Mouse (Mus musculus) T-helper 17 cell (primary cell): ENCODE measurements around the gene Hoxc5.

ENCODE experiments used
- in situ Hi-C, 2 experiments: fragments of 300-600 bp; cut with MboI, MseI; formaldehyde crosslinking; loops; 1 replicate in 1 of 2; 2 replicates in 1 of 2; pipeline ENCODE4 v1.15.1; 2025; ENCODE audit warnings: high pct_unique_total_duplicates in 2 of 2

Hoxc5 gene

DNA sequence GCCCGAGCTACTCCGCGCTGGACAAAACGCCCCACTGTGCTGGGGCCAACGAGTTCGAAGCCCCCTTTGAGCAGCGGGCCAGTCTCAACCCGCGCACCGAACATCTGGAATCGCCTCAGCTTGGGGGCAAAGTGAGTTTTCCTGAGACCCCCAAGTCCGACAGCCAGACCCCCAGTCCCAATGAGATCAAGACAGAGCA is at the start of gene Hoxc5:
Gene Hoxc5 (plus strand): TSS at position 132 of the 199 bp plus-strand sequence.
- in situ Hi-C loops, result no loop called here

DNA sequence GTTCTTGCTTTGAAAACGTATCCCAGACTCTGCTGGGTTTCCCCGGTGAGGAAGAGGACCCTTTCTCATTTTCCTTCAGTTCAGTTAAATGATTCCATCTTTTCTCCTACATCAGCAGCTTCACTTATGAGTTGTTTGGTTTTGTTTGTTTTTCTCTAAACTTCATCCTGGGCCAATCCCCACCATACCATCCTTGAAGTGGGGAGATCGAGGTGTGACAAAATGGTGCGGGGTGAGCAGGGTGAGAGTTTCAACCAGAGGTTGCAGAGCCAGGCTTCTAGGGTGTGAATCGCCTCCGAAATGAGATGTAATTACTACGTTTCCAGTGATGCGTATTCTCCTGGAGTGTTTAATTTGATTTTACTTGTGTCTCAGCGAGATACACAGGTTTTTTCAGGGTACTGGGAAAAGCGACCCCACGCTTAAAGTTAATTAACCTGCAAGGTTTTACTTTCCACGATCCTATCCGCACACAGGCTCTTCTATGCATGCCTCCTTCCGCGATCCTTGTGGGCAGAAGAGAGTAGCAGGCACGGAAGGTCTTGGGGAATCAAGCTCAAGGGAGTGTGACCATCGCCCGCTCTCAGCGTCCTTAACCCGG is 49.2 kb upstream of the Hoxc5 start:
- in situ Hi-C loops, result loop anchor here in 1 of 2 experiments (10.0 kb wide), 1 partner anchor 2003 kb away; no protein-coding TSS in a partner anchor

DNA sequence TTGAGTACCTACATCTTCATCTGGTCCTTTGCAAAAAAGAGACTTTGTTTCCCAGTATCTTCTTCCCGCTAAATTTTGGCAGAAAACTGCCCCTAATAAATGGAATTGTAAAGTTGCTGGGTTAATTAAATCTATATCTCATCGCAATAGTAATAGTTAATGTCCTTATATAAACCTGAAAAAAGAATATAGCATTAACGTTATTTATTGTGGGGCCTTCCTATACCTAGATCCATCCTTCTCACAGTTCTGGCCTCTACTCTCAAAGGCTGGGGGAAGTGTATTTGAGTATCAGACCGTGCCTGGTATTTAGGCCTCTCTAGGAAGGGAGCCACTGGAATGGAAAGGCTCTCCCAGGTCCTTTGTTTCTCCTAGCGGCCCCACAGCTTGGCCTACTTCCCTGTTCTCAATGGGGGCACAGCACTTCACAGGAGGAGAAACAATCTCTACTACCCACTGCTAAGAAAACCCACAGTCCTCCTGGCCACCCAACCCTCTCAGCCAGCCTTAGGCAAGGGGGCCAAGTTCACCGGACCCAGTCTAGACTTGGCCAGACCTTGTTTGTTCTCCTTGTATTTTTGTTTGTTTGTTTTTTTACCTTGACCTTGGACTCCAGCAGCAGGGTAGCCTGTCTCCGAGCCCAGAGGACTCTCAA is 48.5 kb upstream of the Hoxc5 start:
- in situ Hi-C loops, result loop anchor here in 1 of 2 experiments (10.0 kb wide), 1 partner anchor 2004 kb away; no protein-coding TSS in a partner anchor

DNA sequence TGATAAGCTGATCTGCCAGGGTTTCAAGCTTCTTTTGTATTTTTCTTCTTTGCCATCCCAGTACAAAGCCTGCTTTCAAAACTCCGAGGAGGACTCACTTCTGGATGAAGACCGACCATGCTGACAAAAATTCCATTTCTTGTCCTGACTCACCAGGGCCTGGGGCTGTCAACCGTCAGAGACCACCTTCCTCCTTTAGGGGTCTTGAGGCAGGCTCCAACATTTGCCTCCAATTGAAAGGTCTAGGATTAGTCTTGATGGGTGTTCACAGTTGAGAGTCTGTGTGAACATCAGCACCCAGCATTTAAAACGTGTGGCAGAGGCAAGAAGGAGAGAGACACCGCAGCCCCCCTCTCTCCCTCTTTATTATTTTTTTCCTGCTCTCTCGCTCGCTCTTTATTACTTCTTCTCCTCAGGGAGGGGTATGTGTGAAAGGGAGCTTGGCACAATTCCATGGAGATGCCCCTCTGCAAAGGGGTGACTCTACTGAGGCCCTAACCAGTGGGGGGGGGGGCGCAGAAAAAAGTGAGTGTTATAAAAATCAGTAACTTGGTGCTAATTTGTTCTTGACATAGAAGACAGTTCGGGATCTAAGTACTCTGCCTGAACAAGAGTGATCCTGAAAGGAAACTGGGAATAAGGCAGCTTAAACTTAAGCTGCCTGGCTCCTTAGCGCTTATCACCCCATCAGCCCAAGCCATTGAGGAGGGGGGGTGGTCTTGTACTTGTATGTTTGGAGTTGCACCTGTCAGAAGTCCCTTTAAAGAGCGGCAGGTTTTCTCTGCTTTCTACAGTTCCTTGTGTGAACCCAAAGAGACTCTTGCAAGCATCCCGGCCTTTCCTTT is 47.7 kb upstream of the Hoxc5 start:
- in situ Hi-C loops, result loop anchor here in 1 of 2 experiments (10.0 kb wide), 1 partner anchor 2005 kb away; no protein-coding TSS in a partner anchor

DNA sequence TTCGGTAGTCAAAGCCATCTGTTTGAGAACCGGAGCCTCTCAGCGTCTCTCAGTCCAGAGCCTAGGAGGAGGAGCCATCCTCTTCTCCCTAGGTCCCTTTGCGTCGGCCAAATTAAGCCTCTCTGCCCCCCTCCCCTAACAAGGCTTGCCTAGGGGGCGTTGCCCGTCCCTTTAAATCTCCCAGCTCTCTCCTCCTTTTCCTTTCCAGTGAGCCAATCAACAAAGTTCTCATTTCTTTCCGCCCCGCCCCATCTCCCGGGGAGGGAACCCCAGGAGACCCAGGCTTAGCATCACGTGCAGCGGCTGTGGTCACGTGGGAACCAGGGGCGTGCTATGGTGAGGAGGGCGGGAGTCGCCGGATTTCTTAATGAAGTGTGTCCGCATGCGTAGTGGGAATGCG is 46.6 kb upstream of the Hoxc5 start:
- in situ Hi-C loops, result no loop called here

DNA sequence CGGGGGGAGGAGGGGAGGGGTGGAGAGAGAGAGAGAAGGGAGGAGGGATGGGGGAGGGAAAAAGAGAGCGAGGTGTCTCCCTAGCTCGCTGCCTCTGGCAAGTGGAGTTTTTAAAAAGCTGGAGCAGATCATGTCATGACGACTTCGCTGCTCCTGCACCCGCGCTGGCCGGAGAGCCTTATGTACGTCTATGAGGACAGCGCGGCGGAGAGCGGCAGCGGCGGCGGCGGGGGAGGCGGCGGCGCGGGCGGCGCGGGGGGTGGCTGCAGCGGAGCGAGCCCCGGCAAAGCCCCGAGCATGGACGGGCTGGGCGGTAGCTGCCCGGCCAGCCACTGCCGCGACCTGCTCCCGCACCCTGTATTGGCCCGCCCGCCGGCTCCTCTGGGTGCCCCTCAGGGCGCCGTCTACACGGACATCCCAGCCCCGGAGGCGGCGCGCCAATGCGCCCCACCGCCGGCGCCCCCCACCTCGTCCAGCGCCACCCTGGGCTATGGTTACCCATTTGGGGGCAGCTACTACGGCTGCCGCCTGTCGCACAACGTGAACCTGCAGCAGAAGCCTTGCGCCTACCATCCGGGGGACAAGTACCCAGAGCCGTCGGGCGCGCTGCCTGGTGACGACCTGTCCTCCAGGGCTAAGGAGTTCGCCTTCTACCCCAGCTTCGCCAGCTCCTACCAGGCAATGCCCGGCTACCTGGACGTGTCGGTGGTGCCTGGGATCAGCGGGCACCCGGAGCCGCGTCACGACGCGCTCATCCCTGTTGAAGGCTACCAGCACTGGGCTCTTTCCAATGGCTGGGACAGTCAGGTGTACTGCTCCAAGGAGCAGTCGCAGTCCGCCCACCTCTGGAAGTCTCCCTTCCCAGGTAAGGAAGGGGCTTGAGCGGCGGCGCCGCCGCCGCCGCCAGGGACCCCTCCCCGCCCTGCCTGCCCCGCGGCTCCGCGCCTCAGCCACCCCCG is 45.9 kb upstream of the Hoxc5 start, which contains the start of gene Hoxc13:
Gene Hoxc13 (plus strand): TSS at position 51 of the 959 bp plus-strand sequence.
- in situ Hi-C loops, result no loop called here

DNA sequence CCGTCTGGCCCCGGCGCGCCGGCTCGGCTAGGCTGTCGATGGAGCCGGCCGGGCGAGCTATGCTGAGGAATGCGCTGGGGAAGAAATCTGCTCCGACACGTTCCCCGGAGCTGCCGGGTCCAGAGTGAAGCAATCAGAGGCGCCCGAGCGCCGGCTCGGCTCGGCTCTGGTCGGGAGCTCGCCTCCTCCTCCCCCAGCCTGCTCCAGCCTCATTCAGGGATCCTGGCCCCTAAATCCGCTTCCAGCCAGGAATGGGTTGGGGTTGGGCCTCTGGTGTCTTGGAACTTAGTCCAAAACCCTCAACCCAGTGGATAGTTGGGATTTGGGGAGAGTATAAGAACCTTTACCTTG is 45.3 kb upstream of the Hoxc5 start:
- in situ Hi-C loops, result no loop called here

DNA sequence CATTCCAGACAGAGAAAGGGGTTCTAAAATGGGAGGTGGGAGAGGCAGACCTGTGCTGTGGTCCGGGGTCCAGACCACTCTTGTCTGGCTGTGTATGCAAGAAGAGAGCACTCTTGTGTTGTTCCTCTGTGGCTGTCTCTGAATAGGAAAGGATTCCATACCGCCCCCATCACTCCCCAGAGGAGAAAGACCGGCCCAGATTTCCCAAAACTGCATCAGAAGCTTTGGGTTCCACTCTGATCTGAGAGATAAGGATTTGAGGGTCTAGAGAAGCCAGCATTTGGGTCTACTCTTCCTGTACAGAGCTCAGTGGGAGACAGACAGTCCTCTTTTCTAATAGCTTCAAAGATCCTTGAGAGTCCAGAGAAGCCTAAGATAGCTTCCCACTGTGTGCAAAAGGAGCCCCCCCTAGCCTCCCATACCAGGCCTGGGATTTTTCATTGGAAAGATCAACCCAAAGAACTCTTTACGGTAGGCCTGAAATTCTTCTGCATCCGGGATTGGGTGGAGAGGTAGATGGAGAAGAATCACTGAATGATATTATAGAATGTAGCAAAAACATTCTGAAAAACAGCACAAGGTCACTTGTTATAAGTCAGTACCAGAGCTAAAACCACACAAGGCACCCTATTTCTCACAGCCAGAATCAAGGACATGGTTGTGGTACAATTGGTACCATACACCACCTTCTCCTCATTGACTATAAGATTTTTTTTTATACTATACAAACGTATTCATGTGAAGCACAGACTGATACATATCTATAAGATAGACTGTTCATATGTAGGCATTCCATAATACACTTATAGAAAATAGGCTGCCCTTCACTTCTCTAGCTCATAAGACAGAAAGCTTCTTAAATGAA is 44.4 kb upstream of the Hoxc5 start:
- in situ Hi-C loops, result no loop called here

DNA sequence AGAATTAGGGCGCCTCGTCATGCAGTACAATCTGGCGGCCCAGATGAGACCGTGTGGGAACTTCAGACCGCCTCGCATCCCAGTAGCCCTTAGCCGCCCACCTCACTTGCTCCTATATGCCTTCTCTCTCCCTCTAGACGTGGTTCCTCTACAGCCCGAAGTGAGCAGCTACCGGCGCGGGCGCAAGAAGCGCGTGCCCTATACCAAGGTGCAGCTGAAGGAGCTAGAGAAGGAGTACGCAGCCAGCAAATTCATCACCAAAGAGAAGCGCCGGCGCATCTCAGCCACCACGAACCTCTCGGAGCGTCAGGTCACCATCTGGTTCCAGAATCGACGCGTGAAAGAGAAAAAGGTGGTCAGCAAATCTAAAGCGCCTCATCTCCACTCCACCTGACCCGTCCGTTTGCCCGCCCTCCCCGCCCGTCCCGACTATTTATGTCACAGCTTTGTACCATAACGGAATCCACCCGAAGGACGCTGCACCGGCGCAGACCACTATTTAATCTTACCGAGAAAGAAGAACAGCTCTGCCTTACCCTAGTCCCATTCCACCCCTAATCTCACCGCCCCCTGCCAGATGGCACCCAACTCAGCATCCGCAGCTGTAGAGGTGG is 40.1 kb upstream of the Hoxc5 start:
- in situ Hi-C loops, result no loop called here

DNA sequence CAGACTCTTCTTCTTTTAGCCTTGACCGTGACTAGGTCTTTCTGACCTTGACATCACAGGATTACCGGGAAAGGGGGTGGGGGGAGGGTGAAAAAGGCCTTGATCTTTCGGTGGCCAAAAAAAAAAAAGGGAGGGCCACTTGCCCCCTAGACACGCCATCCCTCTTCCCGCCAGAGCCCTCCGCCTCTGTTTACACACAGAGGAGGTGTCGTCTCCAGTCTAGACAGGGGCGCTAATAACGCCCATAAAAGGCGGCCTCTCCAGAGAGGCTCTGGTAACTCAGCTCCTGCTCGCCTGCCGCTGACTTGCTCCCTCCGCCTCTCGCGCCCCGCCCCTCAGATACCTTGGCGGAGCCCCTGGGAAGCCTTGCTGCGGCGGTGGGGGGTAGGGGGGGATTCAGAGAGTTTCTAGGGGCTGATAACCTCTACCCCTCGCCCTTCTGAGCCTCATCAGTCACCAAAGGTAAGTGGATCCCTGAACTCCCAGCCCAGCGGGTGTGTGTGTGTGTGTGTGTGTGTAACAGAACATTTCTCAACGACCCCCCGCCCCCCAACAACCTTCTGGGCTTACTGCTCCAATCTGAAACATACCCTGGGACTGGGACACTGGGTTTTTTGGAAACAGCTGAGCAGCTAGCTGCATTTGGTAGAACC is 35.4 kb upstream of the Hoxc5 start:
- in situ Hi-C loops, result no loop called here

DNA sequence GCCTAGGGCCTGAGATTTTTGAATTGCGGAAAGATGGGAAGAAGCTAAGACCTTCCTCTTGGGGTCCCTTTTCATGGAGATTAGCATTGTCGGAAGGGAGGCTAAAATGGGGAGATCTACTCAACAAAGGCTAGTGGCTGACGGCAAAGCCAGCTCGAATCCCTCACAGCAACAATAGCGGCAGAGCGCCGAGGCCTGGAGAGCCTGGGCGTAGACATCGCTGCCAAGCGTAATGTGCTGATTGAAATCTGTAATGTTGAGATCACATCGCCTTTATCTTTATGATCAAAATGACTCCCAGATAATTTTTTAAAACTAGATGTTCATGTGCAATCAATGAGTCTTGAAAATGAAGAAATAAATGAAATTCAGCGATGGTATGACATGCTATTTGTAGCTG is 32.8 kb upstream of the Hoxc5 start:
- in situ Hi-C loops, result no loop called here

DNA sequence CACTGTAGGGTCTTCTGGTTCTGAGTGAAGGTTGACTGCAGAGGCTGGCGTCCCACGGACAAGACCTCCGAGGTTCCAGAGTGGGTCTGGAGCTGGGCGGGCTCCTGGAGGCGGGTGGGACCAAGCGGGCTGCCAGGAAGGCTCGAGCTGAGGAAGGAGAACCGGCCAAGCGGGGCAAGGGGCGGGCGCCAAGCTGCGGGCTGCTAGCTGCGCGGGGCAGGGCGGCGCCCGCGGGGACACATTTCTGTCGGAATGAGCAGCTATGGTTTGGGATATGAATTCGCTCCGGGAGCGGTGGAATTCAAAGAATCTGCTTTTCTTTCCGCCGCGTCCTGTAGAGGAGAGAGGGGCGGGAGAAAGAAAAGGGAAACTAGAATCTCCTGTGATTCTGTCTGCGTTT is 32.3 kb upstream of the Hoxc5 start:
- in situ Hi-C loops, result no loop called here

DNA sequence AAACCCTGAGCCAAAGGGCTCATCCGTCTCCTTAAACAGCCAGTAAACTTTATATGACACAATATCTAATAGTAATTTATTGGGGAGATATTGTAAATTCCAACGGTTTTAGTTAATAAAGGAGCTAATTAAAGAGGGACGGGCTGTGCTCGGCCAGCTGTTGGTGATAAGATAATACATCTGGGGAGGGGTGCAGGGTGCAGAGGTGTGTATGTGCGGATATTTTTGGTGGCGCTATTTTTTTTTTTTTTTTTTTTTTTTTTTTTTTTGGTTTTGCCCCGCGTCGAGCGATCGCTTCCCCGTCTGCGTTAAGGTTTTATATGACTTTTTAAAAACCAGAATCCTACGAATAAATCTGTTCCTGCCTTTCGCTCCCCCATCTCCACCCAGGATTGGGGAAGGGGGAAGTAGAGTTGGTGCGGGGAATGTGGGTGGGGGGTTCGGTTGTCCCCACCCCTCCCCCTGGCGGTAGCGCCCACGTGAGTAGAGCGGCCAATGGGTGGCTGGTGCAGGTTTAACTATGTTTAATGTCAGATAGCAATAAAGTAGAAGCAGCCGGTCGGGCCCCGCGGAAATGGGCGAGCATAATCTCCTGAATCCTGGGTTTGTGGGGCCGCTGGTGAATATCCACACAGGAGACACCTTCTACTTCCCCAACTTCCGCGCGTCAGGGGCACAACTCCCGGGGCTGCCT is 30.8 kb upstream of the Hoxc5 start, which contains the start of gene Hoxc12:
Gene Hoxc12 (plus strand): TSS at position 479 of the 694 bp plus-strand sequence.
- in situ Hi-C loops, result no loop called here

DNA sequence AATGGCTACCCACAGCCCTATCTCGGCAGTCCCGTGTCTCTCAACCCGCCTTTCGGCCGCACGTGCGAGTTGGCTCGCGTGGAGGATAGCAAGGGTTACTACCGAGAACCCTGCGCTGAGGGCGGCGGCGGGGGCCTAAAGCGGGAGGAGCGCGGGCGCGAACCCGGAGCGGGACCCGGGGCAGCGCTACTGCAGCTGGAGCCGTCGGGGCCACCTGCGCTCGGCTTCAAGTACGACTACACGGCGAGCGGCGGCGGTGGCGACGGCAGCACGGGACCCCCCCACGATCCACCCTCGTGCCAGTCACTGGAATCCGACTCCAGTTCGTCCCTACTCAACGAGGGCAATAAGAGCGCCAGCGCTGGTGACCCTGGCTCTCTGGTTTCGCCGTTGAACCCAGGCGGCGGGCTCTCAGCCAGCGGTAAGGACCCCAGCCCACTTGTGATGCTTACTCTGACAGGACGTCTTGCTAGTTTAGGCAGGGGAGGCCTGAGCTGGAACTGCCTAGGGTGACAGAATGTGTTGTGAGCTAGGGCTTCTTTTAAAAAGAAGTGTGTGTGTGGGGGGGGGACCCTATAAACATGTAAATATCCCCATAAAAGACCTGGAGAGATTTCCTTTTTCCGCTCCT is 30.1 kb upstream of the Hoxc5 start:
- in situ Hi-C loops, result no loop called here

DNA sequence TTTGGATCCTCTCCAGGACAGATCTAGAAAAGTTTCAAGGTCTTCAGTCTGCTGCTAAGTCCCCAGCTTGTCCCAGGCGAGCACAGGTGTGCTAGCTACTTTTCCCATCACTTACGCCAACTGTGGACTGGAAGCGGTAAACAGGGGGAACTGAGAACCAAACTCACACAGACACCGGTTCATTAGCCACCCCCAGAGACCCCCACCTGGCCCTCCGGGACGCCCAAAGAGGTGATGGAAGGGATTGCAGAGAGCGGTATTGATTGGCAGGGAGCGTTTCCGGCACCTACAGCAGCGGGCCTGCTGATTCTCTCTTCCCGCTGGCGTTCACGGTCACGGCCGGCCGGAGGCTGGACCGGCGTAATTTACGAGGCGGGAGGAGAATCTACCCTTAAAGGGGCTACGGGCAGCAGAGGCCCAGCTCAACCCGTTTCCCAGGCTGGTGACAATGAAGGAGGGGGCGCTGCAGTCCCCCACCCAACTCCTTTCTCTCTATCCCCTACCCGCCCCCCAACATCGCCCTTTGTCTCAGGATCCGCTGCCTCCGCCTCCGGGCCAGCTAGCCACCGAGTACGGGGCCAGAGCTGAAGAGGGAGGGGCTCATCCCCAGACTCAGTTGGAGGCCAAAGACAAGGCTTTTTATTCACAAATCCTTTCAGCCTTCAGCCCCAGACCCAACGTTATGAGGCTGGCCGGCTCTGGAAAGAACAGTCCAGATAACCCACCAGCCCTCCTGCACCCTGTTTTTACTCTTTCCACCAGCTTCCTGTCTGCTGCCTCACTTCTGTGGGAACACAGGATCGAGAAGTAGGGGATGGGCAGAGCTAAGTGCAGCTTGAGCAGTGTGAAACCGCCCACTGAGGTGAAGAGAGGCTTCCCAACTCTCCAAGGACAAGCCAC is 27.7 kb upstream of the Hoxc5 start:
- in situ Hi-C loops, result loop anchor here in 1 of 2 experiments (5.0 kb wide), 1 partner anchor 48 kb away; no protein-coding TSS in a partner anchor

DNA sequence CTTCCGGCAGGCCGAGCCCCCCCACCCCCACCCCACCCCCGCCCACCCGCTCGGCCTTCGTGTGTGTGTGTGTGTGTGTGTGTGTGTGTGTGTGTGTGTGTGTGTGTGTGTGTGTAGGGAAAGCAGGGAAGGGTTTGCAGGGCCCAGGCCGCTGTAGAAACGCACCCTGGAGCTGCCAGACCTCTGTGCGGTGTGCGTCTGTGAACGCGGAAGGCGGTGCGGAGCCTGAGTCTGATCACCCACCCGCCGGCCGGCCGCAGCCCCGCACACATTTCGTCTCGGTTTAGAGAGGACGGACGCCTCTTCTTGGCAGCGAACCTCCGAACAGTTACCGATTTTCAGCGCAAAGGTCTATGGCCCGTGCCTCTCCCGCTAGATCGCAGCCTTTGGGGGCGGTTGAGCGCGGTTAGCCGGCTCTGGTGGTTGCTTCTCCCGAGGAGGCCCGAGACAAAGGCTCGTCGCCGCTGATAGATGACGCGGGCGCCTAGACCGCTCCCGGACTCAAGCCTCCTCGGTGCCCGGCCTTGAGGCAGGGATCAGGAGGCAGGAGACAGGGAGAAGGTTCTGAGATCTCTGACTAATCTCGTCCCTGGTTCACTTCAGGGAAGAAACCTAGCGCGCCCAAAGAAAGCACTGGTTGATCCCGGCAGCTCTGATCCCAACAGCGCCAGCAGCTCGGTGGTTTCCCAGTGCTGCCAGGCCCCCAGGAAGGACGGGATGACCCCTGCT is 24.3 kb upstream of the Hoxc5 start:
- in situ Hi-C loops, result loop anchor here in 1 of 2 experiments (5.0 kb wide), 1 partner anchor 44 kb away; no protein-coding TSS in a partner anchor

DNA sequence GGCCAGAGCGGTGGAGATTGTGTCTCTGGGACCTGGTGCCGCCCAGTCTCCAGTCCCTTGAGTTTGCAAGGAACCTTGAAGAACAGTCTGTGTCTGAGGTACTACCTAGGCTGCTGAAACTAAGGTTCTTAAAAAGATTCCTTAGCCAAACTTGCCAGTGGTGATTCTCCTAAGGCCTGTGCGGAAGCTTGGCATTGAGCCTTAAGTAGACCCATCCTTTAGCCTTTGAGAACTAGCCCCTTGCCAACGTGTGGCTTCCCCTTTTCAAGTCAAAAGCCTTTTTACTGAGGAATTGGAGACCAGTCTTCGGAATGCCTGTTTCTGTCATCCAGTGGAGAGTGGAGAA is 23.8 kb upstream of the Hoxc5 start:
- in situ Hi-C loops, result loop anchor here in 1 of 2 experiments (5.0 kb wide), 1 partner anchor 44 kb away; no protein-coding TSS in a partner anchor
